Mouse (Mus musculus): ENCODE measurements around the gene Nipal3. TPM values are rescaled to one million over a fixed set of nuclear protein-coding genes. Genes with fewer than 3 reads are reported as not detected.

Gene Nipal3
- polyA plus RNA-seq, 1 experiment, result 5.9 TPM

DNA sequence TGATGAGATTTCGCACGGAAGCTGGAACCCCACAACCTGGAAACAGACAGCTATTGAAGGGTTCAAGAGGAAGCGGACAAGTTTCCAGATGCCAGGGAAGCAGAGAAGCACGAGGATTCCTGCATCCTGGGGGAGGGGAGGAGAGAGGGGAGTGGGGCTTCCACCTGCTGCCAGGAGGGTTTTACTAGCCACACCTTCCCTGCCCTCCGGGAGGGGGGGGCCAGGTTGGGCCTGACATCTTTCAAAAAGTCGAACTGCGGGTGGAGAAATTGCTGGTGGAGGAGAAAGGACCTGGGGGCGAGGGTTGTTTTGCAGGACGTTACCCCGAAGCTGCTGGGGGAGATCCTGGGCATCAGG, 61.8 kb downstream of the Nipal3 start:
- Histone ChIP-seq H3K4me3 (replicated peaks) (peak overlapping the region; percentile 76), H3K27me3 (ENCODE audit: control insufficient read depth) (no peaks in the 10 kb centered on the region), H3K36me3 (ENCODE audit: control insufficient read depth) (no peaks in the 10 kb centered on the region)

GRCm38 (mm10) chr4:135429990-135430760, 64.7 kb downstream of the Nipal3 start:
- no peaks in the 10 kb centered on the region for H3K9me3 ChIP-seq (ENCODE audit: control insufficient read depth, low read length)
- H3K36me3 ChIP-seq (ENCODE audit: control insufficient read depth), result no peaks in the 10 kb centered on the region; the same call in 1 of the 2 replicates
- no peaks in the 10 kb centered on the region for H3K27me3 ChIP-seq (ENCODE audit: control insufficient read depth)
- TF ChIP-seq GATA1 (IDR thresholded peaks at IDR 0.05; ENCODE audit: low read length) (no peak), TAL1 (IDR thresholded peaks at IDR 0.05; ENCODE audit: low read length) (no peak)
- H3K4me1 ChIP-seq (ENCODE audit: control insufficient read depth), result peaks cover 40% of the 10 kb centered on the region
- no peak overlapping the region for H3K4me3 ChIP-seq (replicated peaks)

More for the DNA sequence above, 61.8 kb downstream of the Nipal3 start:
- TF ChIP-seq TAL1 (IDR thresholded peaks at IDR 0.05; ENCODE audit: low read length) (no peak), GATA1 (IDR thresholded peaks at IDR 0.05; ENCODE audit: low read length) (no peak)
- H3K9me3 ChIP-seq (ENCODE audit: control insufficient read depth, low read length), result no peaks in the 10 kb centered on the region
- peaks cover 67% of the 10 kb centered on the region for H3K4me1 ChIP-seq (ENCODE audit: control insufficient read depth)

- Histone ChIP-seq H3K4me3 (replicated peaks) (no peak overlapping the region), H3K9me3 (ENCODE audit: control insufficient read depth, low read length) (no peaks in the 10 kb centered on the region), H3K4me1 (ENCODE audit: control insufficient read depth) (peaks cover 34% of the 10 kb centered on the region), H3K27me3 (ENCODE audit: control insufficient read depth) (no peaks in the 10 kb centered on the region), H3K36me3 (ENCODE audit: control insufficient read depth) (peaks cover 4% of the 10 kb centered on the region)
- TF ChIP-seq GATA1 (IDR thresholded peaks at IDR 0.05; ENCODE audit: low read length) (no peak), TAL1 (IDR thresholded peaks at IDR 0.05; ENCODE audit: low read length) (no peak)
Measured at GRCm38 (mm10) chr4:135429383-135429782, 65.5 kb downstream of the Nipal3 start.

- peaks cover 14% of the 10 kb centered on the region for H3K4me1 ChIP-seq (ENCODE audit: control insufficient read depth)
- no peaks in the 10 kb centered on the region for H3K9me3 ChIP-seq (ENCODE audit: control insufficient read depth, low read length)
- peaks cover 10% of the 10 kb centered on the region for H3K36me3 ChIP-seq (ENCODE audit: control insufficient read depth)
- H3K27me3 ChIP-seq (ENCODE audit: control insufficient read depth), result no peaks in the 10 kb centered on the region
- no peak overlapping the region for H3K4me3 ChIP-seq (replicated peaks)
- TF ChIP-seq GATA1 (IDR thresholded peaks at IDR 0.05; ENCODE audit: low read length), result no peak
- TF ChIP-seq TAL1 (IDR thresholded peaks at IDR 0.05; ENCODE audit: low read length), result no peak
Measured at GRCm38 (mm10) chr4:135426587-135426986, 68.3 kb downstream of the Nipal3 start.

DNA sequence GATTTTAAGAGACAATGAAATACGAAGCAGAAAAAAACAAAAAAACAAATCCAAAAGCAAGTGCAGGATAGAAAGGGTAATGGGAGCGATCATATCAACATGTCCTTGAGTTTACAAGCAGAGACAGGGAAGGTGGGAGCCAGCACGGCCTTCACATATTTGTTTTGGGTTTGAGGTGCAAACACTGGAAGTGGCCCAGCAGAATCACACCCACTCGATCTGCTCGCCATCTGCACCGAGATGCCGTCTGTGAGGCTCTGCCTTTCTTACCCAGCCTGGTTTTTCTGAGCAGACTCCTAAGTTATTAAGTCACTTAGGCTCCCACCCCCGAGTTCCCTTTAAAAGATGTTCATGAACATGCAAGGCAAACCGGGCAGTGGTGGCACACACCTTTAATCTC, 69.2 kb downstream of the Nipal3 start:
- H3K4me1 ChIP-seq (ENCODE audit: control insufficient read depth), result peaks cover 14% of the 10 kb centered on the region
- H3K9me3 ChIP-seq (ENCODE audit: control insufficient read depth, low read length), result no peaks in the 10 kb centered on the region
- no peak overlapping the region for H3K4me3 ChIP-seq (replicated peaks)
- H3K36me3 ChIP-seq (ENCODE audit: control insufficient read depth), result peaks cover 12% of the 10 kb centered on the region
- no peaks in the 10 kb centered on the region for H3K27me3 ChIP-seq (ENCODE audit: control insufficient read depth)
- TF ChIP-seq TAL1 (IDR thresholded peaks at IDR 0.05; ENCODE audit: low read length) (no peak), GATA1 (IDR thresholded peaks at IDR 0.05; ENCODE audit: low read length) (no peak)

DNA sequence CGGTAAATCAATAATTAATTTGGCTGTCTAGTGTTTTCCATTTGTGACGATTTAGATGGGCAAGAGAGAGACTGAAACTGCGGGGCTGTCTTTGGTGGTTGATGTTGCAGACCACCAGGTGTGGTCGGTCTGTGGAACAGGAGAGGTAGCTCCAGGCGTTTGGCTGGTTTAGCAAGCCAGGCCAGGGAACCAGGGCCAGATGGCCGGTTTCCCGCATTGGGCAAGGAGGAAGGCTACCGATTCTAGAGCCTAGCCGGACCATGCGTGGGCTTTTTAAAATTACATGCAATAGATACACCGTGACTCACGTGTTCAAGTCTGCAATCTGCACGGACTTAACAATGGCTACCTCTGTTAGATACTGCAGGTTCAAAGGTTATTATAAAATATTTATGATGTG, 73.9 kb downstream of the Nipal3 start:
- no peak overlapping the region for H3K4me3 ChIP-seq (replicated peaks)
- no peaks in the 10 kb centered on the region for H3K27me3 ChIP-seq (ENCODE audit: control insufficient read depth)
- no peaks in the 10 kb centered on the region for H3K9me3 ChIP-seq (ENCODE audit: control insufficient read depth, low read length)
- H3K36me3 ChIP-seq (ENCODE audit: control insufficient read depth), result peaks cover 38% of the 10 kb centered on the region
- H3K4me1 ChIP-seq (ENCODE audit: control insufficient read depth), result peaks cover 7% of the 10 kb centered on the region
- no peak for TF ChIP-seq GATA1 (IDR thresholded peaks at IDR 0.05; ENCODE audit: low read length)
- no peak for TF ChIP-seq TAL1 (IDR thresholded peaks at IDR 0.05; ENCODE audit: low read length)

GRCm38 (mm10) chr4:135420416-135420815, 74.4 kb downstream of the Nipal3 start:
- peaks cover 38% of the 10 kb centered on the region for H3K36me3 ChIP-seq (ENCODE audit: control insufficient read depth)
- peaks cover 9% of the 10 kb centered on the region for H3K4me1 ChIP-seq (ENCODE audit: control insufficient read depth)
- no peak for TF ChIP-seq TAL1 (IDR thresholded peaks at IDR 0.05; ENCODE audit: low read length)
- no peak for TF ChIP-seq GATA1 (IDR thresholded peaks at IDR 0.05; ENCODE audit: low read length)
- H3K27me3 ChIP-seq (ENCODE audit: control insufficient read depth), result no peaks in the 10 kb centered on the region
- H3K9me3 ChIP-seq (ENCODE audit: control insufficient read depth, low read length), result no peaks in the 10 kb centered on the region
- no peak overlapping the region for H3K4me3 ChIP-seq (replicated peaks)

- Histone ChIP-seq H3K36me3 (ENCODE audit: control insufficient read depth) (peaks cover 37% of the 10 kb centered on the region), H3K4me3 (replicated peaks) (no peak overlapping the region)
Measured at GRCm38 (mm10) chr4:135419996-135420395, 74.8 kb downstream of the Nipal3 start.

GRCm38 (mm10) chr4:135416367-135416766, 78.5 kb downstream of the Nipal3 start:
- Histone ChIP-seq H3K4me3 (replicated peaks) (no peak overlapping the region), H3K9me3 (ENCODE audit: control insufficient read depth, low read length) (no peaks in the 10 kb centered on the region), H3K36me3 (ENCODE audit: control insufficient read depth) (peaks cover 34% of the 10 kb centered on the region), H3K4me1 (ENCODE audit: control insufficient read depth) (peaks cover 11% of the 10 kb centered on the region), H3K27me3 (ENCODE audit: control insufficient read depth) (no peaks in the 10 kb centered on the region)
- TF ChIP-seq TAL1 (IDR thresholded peaks at IDR 0.05; ENCODE audit: low read length) (no peak), GATA1 (IDR thresholded peaks at IDR 0.05; ENCODE audit: low read length) (no peak)

More at GRCm38 (mm10) chr4:135419996-135420395, 74.8 kb downstream of the Nipal3 start:
- Histone ChIP-seq H3K27me3 (ENCODE audit: control insufficient read depth) (no peaks in the 10 kb centered on the region), H3K4me1 (ENCODE audit: control insufficient read depth) (peaks cover 10% of the 10 kb centered on the region), H3K9me3 (ENCODE audit: control insufficient read depth, low read length) (no peaks in the 10 kb centered on the region)
- TF ChIP-seq TAL1 (IDR thresholded peaks at IDR 0.05; ENCODE audit: low read length), result no peak
- TF ChIP-seq GATA1 (IDR thresholded peaks at IDR 0.05; ENCODE audit: low read length), result no peak

Measured in erythroblast, embryonic 14.5 days (primary cell).